Mouse (Mus musculus) kidney, adult 2 months (tissue): ENCODE data around the gene Fam3b. TPM values are rescaled to one million over a fixed set of nuclear protein-coding genes. Genes with fewer than 3 reads are reported as not detected.

Experiments
- DNase-seq: peaks from one replicate; pipeline ENCODE4 v3.0.0; 2021
- H3K27ac ChIP-seq: fragments of 200-500 bp; 2 replicates; pipeline ENCODE4 v1.5.1; 2012; ENCODE audit warnings: low read depth, low read length, control low read depth, inconsistent platforms; ENCODE audit not compliant: insufficient read depth
- H3K27me3 ChIP-seq: fragments of 200-500 bp; replicated peaks from 2 replicates; pipeline ENCODE4 v1.6.1; 2012; ENCODE audit warnings: mild to moderate bottlenecking, moderate library complexity, low read length, inconsistent platforms; ENCODE audit not compliant: control insufficient read depth, insufficient read depth
- H3K36me3 ChIP-seq: fragments of 200-500 bp; 2 replicates; pipeline ENCODE4 v1.6.1; 2012; ENCODE audit warnings: mild to moderate bottlenecking, moderate library complexity, low read length, inconsistent platforms; ENCODE audit not compliant: control insufficient read depth, insufficient read depth
- H3K4me1 ChIP-seq: fragments of 200-500 bp; 2 replicates; pipeline ENCODE4 v1.6.1; 2011; ENCODE audit warnings: low read length; ENCODE audit not compliant: control insufficient read depth, insufficient read depth
- H3K4me3 ChIP-seq: fragments of 200-500 bp; 2 replicates; pipeline ENCODE4 v1.5.1; 2011; ENCODE audit warnings: mild to moderate bottlenecking, low read depth, low read length, control low read depth; ENCODE audit not compliant: insufficient read depth
- CTCF ChIP-seq: fragments of 200-500 bp; conservative IDR thresholded peaks from 2 replicates; pipeline ENCODE4 v1.5.1; 2011; ENCODE audit warnings: low read depth, mild to moderate bottlenecking, control low read depth, low read length, moderate library complexity, mixed read lengths; ENCODE audit not compliant: insufficient read depth, insufficient read length
- POLR2A ChIP-seq: fragments of 200-500 bp; IDR thresholded peaks from one replicate; pipeline ENCODE4 v1.6.1; 2011; ENCODE audit warnings: low read depth, low read length, control low read depth
- WGBS: fragments of 180-500 bp; shearing (Covaris S2); methylation state at CpG from one replicate; pipeline ENCODE4 v1.1.7; 2018; 5-methylcytosine and 5-hydroxymethylcytosine counted together
- polyA plus RNA-seq: library from polyadenylated mRNA; depleted of rRNA; stranded (reverse); fragments of >200 nt; gene quantifications from 2 replicates; pipeline ENCODE4 v1.2.3, GENCODE M21; 2012

Fam3b gene
- polyA plus RNA-seq, 1 experiment, result not detected

DNA sequence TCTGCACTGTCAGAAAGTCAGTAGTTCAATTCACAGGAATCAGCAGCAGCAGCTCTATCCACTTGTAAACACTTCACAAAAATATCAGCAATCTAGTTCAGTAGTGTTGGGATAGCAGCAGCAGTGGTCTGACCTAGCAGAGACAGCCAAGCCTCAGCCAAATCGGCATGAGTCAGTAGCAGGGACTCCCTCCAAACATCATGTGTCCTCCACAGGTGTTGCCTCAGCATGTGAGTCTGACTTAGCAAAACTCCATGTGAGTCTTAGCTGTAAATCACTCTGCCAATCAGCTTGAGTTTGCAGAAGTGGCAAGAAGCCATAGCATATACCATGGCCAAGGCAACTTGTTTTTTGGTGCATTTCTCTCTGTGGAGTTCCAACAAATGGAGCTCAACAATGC is 18.5 kb upstream of the Fam3b start:
- Histone ChIP-seq H3K27ac (no peak overlapping the region), H3K36me3 (no peaks in the 10 kb centered on the region), H3K4me1 (peaks cover 4% of the 10 kb centered on the region; the same call in 1 of the 2 replicates), H3K27me3 (no peaks in the 10 kb centered on the region), H3K4me3 (no peak overlapping the region)
- 91% methylated on average over 1 of the region's 1 CpGs for WGBS
- TF ChIP-seq POLR2A, result no peak
- TF ChIP-seq CTCF, result no peak
- no peak for DNase-seq

DNA sequence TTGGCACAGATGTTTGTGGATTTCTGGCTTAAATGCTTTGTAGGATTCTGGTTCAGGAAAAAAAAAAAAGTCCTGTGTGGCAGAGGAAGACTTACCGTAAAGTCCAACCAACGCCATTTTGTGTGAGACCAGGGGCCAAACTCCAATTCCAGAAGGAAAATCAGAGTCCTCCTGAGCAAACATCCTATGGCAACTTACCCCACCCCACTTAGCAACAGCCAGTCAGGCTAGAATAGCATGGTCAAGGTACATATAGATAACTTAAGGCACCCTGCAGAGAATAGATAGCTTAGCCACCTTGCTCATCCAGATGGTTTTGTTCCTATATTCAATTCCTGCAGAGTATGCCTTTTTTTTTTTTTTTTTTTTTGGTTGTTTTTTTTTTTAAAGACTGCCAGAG is 14.6 kb upstream of the Fam3b start:
- no peak for TF ChIP-seq CTCF
- no peak for TF ChIP-seq POLR2A
- Histone ChIP-seq H3K36me3 (no peaks in the 10 kb centered on the region), H3K4me1 (no peaks in the 10 kb centered on the region), H3K27ac (no peak overlapping the region), H3K4me3 (no peak overlapping the region), H3K27me3 (no peaks in the 10 kb centered on the region)
- DNase-seq, result no peak
- WGBS, result 90% methylated on average over 2 of the region's 2 CpGs

DNA sequence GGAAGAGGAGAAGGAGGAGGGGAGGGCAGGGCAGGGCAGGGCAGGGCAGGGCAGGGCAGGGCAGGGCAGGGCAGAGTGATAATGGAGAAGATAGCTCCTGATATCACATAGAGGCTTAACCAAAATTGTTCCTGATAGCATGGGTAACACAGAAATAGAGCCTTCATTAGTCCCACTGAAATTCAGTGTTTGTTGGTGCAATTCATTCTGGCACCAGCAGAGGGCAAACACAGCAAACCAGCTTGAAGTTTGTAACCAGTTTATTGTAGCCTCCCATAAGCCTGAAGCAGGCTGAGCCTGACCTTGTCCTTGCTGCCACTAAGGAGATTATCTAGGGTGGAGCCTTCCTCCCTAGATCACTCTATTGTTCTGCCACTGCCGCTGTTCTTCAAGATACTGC is 8.4 kb upstream of the Fam3b start:
- H3K27me3 ChIP-seq, result no peaks in the 10 kb centered on the region
- no peaks in the 10 kb centered on the region for H3K4me1 ChIP-seq
- no peak overlapping the region for H3K27ac ChIP-seq
- peak; percentile 68 for DNase-seq
- TF ChIP-seq CTCF (peak; percentile 59), POLR2A (no peak)
- WGBS, result 12% methylated on average over 1 of the region's 1 CpGs
- no peak overlapping the region for H3K4me3 ChIP-seq
- H3K36me3 ChIP-seq, result no peaks in the 10 kb centered on the region

DNA sequence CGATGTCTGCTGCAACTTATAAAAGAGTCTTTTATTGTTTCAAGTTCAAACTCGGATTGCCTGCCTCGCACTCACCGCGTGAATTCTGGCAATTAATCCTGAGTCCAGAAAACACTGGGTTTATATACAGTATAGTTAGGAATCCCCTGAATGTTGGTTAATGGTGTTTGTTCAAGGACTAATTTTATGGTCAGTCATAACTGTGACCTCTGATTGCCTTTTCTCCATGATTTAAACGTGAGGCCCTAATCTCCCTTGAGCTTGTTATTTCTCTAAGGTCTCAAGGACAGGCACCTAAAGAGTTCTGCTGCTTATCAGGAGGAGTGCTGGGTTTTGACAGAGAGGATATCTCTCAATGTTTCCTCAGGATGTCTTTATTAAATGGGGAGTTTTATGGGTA is 7.4 kb upstream of the Fam3b start:
- Histone ChIP-seq H3K36me3 (no peaks in the 10 kb centered on the region), H3K27ac (no peak overlapping the region), H3K27me3 (no peaks in the 10 kb centered on the region), H3K4me1 (no peaks in the 10 kb centered on the region), H3K4me3 (no peak overlapping the region)
- no peak for DNase-seq
- no peak for TF ChIP-seq CTCF
- no peak for TF ChIP-seq POLR2A
- WGBS, result 66% methylated on average over 6 of the region's 6 CpGs

DNA sequence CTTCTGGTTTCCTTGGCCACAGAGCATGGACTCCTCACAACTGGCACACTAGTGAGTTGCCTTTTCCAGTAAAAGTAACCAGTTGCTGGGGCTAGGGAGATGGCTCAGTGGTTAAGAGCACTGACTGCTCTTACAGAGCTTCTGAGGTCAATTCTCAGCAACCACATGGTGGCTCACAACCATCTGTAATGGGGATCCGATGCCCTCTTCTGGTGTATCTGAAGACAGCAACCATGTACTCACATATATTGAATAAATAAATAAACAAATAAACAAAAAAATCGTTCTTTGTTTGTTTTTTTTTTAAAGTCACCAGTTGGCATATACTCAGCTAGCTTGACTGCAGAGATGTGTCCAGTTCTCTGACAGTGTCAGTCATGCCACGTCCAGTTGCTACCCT is 1.7 kb upstream of the Fam3b start:
- no peak for DNase-seq
- TF ChIP-seq CTCF (no peak), POLR2A (no peak)
- 80% methylated on average over 3 of the region's 3 CpGs for WGBS
- H3K27ac ChIP-seq, result no peak overlapping the region
- no peaks in the 10 kb centered on the region for H3K4me1 ChIP-seq
- no peak overlapping the region for H3K4me3 ChIP-seq
- H3K27me3 ChIP-seq, result no peaks in the 10 kb centered on the region
- no peaks in the 10 kb centered on the region for H3K36me3 ChIP-seq

DNA sequence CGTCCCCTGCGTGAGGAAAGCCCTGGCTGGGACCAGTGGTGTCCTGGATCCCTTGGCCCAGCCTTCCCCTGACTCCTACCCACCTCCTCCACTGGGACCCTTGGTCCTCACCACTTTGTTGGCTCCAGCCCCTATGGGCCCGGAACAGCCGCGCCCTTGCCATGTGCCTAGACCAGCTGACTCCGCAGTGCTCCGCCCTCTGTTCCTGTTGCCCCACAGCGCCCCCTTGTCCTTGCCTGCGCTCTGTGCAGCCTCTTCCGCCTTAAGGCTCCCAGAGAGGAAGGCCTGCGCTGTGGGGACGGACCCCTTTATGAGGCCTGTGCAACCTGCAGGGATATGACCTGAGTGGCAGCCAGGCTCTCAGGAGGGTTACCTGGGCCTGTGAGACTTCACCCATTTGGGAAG is 2.3 kb downstream of the Fam3b start:
- no peak for DNase-seq
- Histone ChIP-seq H3K27ac (no peak overlapping the region), H3K4me1 (no peaks in the 10 kb centered on the region), H3K4me3 (no peak overlapping the region), H3K27me3 (no peaks in the 10 kb centered on the region), H3K36me3 (no peaks in the 10 kb centered on the region)
- 93% methylated on average over 12 of the region's 12 CpGs for WGBS
- no peak for TF ChIP-seq CTCF

DNA sequence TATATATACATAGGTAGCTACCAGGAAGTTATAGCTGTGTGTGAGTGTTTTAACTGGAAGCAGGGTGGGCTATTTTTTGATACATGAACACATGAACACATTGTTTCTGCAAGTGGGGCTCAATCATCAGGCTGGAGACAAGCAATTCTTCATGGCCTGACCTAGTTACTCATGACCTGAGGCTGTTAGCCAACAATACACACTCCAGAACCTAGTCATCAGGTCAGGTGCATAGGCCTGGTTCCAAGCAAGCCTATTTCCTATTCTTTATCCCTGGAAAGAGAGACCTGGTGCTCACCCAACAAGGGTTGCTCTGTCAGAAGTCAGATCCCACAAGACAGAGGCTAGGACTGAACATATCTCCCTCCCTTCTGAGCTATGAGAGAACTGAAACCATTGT is 3.1 kb downstream of the Fam3b start:
- Histone ChIP-seq H3K27ac (no peak overlapping the region), H3K27me3 (no peaks in the 10 kb centered on the region), H3K36me3 (no peaks in the 10 kb centered on the region), H3K4me1 (no peaks in the 10 kb centered on the region), H3K4me3 (no peak overlapping the region)
- TF ChIP-seq CTCF (no peak), POLR2A (no peak)
- DNase-seq, result no peak

DNA sequence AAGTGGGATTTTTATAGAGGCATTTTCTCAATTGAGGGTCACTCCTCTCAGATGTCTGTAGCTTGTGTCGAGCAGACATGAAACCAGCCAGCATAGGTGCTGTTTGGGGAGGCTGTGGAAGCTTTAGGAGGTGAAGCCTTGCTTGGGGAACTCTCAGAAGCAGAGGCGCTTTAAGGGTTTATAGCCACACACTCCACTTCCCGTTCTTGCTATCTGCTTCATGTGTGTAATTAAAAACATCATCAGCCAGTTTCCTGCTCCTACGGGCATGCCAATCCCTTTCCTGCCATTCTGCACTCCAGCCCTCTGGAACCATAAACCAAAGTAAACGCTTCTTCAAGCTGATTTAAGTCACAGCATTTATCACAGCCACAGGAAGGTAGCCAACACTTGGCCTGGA is 3.8 kb downstream of the Fam3b start:
- no peak for DNase-seq
- TF ChIP-seq CTCF (no peak), POLR2A (no peak)
- 41% methylated on average over 5 of the region's 5 CpGs for WGBS
- no peaks in the 10 kb centered on the region for H3K27me3 ChIP-seq
- no peaks in the 10 kb centered on the region for H3K36me3 ChIP-seq
- H3K4me1 ChIP-seq, result no peaks in the 10 kb centered on the region
- H3K4me3 ChIP-seq, result no peak overlapping the region
- no peak overlapping the region for H3K27ac ChIP-seq
